Mouse (Mus musculus) hindbrain, embryonic 10.5 days (tissue): ENCODE data around the gene Sult3a2. TPM values are rescaled to one million over a fixed set of nuclear protein-coding genes. Genes with fewer than 3 reads are reported as not detected.

Source experiments
- DNase-seq: peaks from one replicate; pipeline ENCODE4 v3.0.0-alpha.2; 2017; ENCODE audit warnings: low spot score
- H3K27ac ChIP-seq: fragments of 300-500 bp; sonication (generic); 2 replicates; pipeline ENCODE4 v1.5.1; 2016; ENCODE audit warnings: mild to moderate bottlenecking, moderate library complexity
- H3K27me3 ChIP-seq: fragments of 300-500 bp; sonication (generic); 2 replicates; pipeline ENCODE4 v1.6.1; 2016; ENCODE audit warnings: mild to moderate bottlenecking; ENCODE audit not compliant: poor library complexity, insufficient read depth, severe bottlenecking
- H3K36me3 ChIP-seq: fragments of 300-500 bp; sonication (generic); 2 replicates; pipeline ENCODE4 v1.6.1; 2016; ENCODE audit warnings: mild to moderate bottlenecking, moderate library complexity
- H3K4me1 ChIP-seq: fragments of 300-500 bp; sonication (generic); replicated peaks from 2 replicates; pipeline ENCODE4 v1.6.1; 2016; ENCODE audit warnings: mild to moderate bottlenecking
- H3K4me3 ChIP-seq: fragments of 300-500 bp; sonication (generic); 2 replicates; pipeline ENCODE4 v1.5.1; 2016; ENCODE audit warnings: mild to moderate bottlenecking, moderate library complexity
- H3K9me3 ChIP-seq: fragments of 300-500 bp; sonication (generic); 2 replicates; pipeline ENCODE4 v1.6.1; 2016; ENCODE audit warnings: mild to moderate bottlenecking, moderate library complexity
- WGBS: fragments of 180-500 bp; shearing (Covaris S2); methylation state at CpG from one replicate; pipeline ENCODE4 v1.1.7; 2016; 5-methylcytosine and 5-hydroxymethylcytosine counted together
- polyA plus RNA-seq: library from polyadenylated mRNA; unstranded; fragments of >200 nt; fragmentation: Nextera tagmentation; extraction: Ambion mirVana; gene quantifications from 2 replicates; pipeline ENCODE4 v1.2.1, GENCODE M21; 2016

Gene Sult3a2
- polyA plus RNA-seq, 1 experiment from 2014 or later, result not detected

- no peak for DNase-seq
- WGBS, result 87% methylated on average over 4 of the region's 4 CpGs
- Histone ChIP-seq H3K27ac (no peak overlapping the region), H3K4me1 (no peaks in the 10 kb centered on the region), H3K36me3 (no peaks in the 10 kb centered on the region), H3K4me3 (no peak overlapping the region), H3K27me3 (no peaks in the 10 kb centered on the region), H3K9me3 (no peaks in the 10 kb centered on the region)
Observed at GRCm38 (mm10) chr10:33721827-33722438, 64.6 kb downstream of the Sult3a2 start.

Other genes starting within 250 kb of the Sult3a2 start
- gene Clvs2, start 161.9 kb downstream of the Sult3a2 start, polyA plus RNA-seq, result 0.97 and 2.1 TPM in 2 replicates
- not detected in 2 replicates for gene Sult3a1, start 71.0 kb upstream of the Sult3a2 start, polyA plus RNA-seq
- gene Rsph4a, start 118.4 kb upstream of the Sult3a2 start, polyA plus RNA-seq, result 0.19 and 0.98 TPM in 2 replicates
- 19.4 and 21.4 TPM in 2 replicates for gene Zup1, start 164.6 kb upstream of the Sult3a2 start, polyA plus RNA-seq
- gene Rwdd1, start 232.9 kb upstream of the Sult3a2 start, polyA plus RNA-seq, result 126 and 143 TPM in 2 replicates